Mouse (Mus musculus): ENCODE measurements around the gene Gcc2.
"Not testable (repeated sequence)": the region's sequence is repeated elsewhere in the genome, so short reads cannot be mapped to it uniquely, and the experiment has no call there.

The Gcc2 gene

DNA sequence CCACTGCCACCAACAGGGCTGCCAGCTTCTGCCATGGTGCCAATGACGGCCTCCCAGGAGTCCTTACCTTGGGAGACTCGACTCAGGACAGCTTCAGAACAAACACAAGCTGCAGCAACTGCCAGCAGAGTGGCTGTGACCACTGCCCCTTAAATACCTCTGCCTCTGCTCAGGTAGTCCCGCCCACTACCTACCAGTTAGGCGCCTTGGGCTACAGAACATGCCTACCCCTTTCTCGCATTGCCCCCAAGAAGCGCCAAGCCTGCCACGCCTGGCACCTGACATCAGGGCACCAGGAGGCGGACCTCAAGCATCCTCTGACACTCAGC is 22.7 kb upstream of the Gcc2 start, which contains the start of gene Duxf3:
Gene Duxf3, minus strand, starts transcription at position 35 of the 329 bp plus-strand sequence.
- DNase-seq = not testable (repeated sequence)

DNA sequence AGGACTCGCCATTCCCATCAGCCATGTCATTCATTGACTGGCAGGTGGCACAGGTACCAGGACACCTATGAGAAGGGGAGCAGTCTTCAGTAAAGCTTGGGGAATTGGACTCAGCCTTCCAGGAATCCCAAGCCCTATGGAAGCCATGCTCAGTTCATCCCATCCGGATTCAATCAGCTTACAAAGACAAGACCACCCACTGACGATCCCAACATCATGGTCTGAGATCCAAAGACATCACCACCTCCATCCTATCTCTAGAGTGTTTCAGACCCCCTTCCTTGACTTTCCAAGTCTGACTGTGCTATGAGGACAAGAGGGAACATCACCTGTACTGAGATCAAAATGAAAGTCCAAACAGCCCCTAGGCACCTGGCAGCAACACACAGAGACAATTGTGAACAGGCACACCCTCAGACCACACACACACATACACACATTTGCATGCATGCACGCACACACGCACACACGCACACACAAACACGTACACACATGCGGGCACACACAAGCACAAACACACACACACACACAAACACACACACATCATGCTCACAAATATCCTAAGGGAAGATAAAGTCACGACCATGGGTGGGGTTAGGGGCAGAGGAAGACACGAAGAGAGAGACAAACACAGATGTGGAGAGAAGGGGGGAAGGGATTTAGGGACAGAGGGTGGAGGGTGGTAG is 22.1 kb upstream of the Gcc2 start:
- not testable (repeated sequence) for DNase-seq

DNA sequence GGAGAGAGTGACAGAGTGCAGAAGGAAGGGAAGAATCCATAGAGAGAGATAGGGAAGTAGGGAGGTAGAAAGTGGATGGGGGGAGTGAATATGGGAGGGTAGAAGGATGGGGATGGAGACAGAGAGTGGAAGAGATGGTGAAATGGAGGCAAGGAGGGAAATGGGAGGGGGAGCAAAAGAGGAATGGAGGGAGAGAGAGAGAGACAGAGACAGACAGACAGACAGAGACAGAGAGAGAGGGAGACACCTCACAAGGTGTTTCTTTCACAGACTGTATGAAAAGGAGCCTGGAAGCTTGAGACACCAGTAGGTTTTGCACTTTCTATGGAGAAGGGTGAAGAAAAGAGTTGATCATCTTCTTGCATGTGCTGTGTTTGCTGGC is 21.6 kb upstream of the Gcc2 start:
- not testable (repeated sequence) for DNase-seq

DNA sequence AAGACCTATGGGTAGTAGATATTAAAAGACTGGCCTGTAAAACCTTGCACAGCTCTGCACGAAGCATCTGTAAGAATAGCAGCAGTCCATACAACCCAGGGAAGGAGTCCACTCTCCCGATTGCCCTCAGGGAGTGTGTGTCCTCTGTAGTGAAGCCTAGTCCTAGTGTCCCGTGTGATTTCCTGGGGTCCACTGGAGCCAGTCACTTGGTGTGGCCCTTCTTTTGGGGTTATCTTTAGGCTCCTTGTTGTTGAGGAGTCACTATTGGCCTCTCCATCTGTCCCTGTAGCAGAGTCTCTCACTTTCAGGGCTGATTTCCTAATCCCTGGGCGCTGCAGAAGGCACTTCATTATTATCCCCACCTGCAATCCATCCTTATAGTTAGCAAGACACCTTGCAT is 20.3 kb upstream of the Gcc2 start:
- not testable (repeated sequence) for DNase-seq

DNA sequence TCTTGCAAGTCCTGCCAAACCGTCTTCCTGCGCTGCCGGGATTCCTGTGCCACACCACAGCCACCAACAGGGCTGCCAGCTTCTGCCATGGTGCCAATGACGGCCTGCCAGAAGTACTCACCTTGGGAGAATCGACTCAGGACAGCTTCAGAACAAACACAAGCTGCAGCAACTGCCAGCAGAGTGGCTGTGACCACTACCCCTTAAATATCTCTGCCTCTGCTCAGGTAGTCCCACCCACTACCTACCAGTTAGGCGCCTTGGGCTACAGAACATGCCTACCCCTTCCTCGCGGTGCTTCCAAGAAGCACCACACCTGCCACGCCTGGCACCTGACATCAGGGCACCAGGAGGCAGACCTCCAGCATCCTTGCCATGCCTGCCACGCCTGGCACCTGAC is 18.7 kb upstream of the Gcc2 start, which contains the start of gene Gm4981:
Gene Gm4981, minus strand, starts transcription at position 89 of the 400 bp plus-strand sequence.
- no peak for DNase-seq

DNA sequence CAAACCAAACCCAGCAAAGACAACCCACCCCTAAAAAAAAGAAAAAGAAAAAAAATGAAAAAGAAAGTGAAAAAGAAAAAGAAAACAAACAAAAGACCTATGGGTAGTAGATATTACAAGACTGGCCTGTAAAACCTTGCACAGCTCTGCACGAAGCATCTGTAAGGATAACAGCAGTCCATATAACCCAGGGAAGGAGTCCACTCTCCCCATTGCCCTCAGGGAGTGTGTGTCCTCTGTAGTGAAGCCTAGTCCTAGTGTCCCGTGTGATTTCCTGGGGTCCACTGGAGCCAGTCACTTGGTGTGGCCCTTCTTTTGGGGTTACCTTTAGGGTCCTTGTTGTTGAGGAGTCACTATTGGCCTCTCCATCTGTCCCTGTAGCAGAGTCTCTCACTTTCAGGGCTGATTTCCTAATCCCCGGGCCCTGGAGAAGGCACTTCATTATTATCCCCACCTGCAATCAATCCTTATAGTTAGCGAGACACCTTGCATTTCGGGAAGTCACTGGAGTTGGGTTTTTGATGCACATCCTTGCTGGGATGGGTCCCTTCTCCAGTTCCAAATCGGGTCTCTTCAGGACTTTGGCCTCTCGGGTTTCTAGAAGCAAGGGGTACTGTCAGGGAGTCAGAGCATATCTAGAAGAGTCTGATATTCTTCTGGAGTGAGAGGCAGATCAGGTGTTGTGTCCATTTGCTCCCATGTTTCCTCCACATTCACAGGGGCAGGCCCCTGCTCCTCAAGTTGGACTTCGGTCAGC is 16.1 kb upstream of the Gcc2 start:
- DNase-seq = peak; percentile 45

DNA sequence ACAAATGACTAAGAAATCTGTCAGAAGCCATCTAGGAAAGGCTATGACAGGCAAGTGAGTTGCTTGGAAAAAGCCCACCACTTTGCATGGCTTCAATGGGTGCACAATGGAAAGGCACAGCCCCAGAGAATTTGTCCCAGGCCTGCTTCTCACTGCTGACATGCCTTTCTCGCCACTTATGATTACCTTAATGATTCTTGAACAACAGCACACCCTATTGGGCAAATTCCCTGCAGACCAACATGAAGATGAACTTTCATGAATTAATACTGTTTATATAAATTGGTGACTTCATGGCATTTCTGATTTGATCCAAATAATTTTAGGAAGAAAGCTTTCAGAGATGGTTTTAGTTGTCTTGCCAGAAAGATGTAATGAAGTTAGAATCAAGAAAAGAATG is 5.8 kb upstream of the Gcc2 start:
- DNase-seq = no peak

DNA sequence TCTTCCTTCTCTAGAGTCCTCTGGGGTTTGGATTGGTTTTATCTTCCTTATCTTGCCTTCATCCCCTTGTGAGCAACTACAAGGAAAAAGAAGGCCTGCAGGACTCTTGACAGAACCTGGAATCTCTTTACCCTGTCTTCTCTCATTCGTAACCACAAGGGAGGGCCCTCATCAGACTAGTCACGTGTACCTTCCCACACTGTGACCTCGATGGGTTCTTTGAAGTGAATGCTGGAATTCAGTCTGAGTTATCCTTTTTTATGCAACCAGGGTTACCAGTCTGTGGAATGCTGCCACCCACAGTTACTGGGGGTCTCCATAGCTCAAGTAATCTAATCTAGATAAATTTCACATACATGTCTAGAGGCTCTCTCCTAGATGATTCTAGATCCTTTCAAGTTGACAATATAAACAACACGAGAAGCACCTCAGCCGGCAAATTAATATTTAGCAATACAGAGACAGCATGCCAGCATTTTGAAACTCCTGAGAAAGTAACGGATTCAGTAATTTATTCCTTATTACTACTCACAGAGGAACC is 592 bp upstream of the Gcc2 start:
- DNase-seq = peak; percentile 10

DNA sequence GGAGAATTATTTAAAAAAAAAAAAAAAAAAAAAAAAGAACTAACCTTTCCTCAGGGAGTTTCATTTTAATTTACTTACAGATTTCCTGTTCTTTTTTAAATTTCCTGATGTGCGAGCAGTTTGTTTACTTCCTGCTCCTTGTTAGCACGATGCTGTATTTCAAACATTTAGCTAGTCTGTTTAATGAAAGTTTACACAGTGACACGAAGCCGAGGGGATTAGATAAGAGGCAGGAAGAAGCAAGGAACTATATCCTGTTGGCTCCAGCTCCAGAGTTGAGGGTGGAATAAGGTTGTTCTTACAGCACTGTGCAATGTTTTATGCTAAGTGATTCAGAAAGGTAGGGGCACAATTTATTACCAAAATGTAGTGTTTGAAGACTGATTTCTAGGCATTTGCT is 657 bp downstream of the Gcc2 start:
- DNase-seq = no peak

DNA sequence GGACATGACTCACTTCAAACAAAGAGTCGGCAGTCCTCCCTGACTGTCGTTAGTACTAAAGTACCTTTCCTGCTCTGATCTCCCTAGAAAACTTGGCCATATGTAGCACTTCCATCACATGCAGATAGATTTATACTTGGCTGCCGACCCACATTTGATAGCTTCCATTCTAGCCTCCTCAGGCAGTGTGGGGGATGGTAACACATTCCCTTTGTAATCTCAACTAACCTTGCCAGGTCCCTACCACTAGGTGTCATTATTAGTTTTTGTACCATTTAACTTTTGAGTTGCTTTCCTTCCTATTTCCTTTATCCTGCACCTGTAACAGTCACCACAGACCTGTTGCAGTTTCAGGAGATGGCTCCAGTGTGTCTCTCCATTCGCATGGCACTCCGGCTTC is 3.2 kb downstream of the Gcc2 start:
- DNase-seq = no peak

DNA sequence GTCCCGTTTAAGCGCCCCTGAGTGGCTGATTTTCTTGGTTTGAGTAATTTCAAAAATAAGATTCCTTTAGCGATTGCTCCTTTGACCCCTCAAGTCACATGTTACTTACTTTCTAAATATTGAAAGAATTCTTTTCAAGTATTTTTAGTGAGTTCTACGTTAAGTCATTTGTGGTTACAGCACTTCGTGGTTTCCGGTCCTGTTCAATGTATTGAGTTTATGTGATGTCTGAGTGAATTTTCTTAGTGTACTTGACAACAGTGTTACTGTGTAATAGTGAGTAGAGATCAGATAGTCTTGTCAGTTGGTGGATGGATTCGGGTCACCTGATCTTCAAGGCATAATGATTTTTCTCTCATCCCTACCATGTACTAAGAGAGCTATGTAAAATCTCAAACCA is 26.9 kb downstream of the Gcc2 start:
- DNase-seq = no peak

DNA sequence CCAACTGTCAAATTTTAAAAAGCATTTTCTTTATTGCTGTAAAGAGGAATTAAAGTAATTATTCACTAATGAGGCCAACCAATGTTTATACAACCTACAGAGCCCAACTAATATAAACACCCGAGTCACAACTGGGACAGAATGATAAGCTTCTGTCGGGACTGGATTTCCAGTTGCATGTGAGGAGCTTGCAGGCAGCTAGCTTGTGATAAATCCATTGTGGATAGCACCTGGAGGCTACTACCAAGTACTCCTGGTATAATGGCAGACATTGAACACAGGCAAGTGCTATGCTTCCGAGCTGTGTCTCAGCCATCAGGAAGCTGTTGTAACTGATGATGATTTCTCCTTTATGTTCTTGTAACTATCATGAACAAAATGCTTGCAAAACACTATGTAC is 35.4 kb downstream of the Gcc2 start:
- no peak for DNase-seq

DNA sequence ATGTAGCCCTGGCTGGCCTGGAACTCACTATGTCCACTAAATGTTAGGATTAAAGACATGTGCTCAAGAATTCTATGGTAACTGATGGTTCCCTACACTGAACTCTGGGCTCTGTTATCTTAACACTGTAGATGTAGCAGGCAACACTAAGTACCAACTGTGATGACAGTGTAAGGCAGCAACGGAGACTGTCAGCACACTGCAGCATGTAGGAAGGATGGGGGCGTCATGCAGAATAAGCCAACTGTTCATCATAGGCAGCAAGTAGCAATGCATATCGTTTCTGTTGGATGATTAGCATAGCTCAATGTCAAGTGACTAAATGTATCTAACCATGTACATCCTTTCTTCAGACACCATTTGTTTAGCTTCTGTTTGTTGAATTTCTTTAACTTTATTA is 38.9 kb downstream of the Gcc2 start:
- DNase-seq = no peak

DNA sequence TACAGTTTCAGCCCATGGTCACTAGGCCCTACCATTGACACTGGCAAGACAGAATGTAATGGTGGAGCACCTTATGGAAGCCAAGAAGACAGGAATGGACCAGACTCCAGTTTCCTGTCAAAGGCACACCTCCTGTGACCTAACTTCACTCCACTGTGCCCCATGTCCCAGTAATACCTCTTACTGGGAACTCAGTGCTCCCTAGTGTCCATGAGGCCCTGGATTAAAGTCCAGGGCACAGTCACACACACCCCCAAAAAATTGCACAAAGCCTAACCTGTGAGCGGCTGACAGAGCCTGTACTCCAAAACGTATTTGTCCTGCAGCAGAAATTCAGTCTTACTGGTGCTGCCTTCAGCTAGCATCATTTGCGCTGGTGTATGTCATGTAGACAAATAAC is 40.3 kb downstream of the Gcc2 start:
- no peak for DNase-seq

DNA sequence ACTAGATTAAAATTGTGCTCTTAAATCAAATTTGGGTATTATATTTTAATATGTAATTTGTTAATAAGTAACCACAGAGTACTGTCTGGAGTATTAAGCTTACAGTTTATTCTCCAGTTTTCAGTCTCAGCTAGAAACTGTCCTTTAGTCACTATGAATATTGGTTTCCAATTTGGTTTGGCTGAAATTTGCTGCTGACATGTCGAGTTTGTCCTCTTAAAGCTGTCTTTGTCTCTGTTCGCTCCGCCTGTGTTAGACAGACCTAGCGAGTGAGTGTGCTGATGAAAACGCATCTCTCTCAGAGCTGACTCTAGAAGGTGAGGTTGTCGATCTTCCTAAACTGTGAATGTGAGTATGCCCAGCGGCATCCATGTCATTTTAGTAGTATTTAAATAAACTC is 49.7 kb downstream of the Gcc2 start:
- DNase-seq = no peak

DNA sequence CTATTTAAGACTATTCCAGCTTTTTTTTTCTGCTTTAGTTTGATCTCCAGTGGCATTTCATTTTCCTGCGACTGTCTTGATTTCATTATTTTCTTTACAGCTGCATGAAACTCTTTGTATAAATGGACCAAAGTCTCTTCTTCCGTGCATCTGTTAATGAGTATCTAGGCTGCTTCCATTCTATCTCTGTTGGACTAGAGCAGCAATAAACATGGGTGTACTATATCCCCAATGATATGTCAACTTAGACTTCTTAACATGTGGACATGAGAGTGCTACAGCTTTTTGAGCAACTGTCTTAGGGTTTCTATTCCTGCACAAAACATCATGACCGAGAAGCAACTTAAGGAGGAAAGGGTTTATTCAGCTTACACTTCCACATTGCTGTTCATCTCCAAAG is 51.6 kb downstream of the Gcc2 start:
- DNase-seq = no peak

DNA sequence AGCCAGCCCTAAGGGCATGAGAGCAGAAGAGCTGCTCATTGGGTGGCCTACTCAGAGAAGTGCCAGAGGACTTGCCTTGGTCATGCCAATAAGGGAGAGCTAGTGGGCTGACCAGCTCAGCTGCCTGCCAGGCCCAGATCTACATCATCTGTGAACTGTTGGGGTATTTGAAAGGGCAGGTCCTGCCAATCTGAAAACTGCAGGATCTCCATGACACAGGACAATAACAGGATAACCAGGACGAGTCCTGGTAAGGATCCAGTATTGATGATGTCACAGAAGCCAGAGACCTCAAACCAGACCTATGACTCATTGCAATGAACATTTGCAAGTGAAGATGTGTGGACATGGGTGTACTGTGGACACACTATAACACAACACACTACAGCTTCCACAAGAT is 55.5 kb downstream of the Gcc2 start:
- DNase-seq = no peak

DNA sequence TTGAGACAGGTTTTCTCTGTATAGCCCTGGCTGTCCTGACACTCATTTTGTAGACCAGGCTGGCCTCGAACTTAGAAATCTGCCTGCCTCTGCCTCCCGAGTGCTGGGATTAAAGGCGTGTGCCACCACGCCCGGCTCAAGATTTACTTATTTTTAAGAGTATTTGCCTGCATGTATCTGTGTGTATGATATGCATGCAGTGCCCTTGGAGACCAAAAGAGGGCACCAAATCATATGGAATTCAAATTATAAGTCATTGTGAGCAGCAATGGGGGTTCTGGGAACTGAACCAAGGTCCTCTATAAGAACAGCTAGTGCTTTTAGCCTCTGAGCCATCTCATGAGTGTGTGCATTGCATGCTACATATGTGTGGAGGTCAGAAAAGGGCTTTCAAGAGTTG is 57.6 kb downstream of the Gcc2 start:
- DNase-seq = no peak

DNA sequence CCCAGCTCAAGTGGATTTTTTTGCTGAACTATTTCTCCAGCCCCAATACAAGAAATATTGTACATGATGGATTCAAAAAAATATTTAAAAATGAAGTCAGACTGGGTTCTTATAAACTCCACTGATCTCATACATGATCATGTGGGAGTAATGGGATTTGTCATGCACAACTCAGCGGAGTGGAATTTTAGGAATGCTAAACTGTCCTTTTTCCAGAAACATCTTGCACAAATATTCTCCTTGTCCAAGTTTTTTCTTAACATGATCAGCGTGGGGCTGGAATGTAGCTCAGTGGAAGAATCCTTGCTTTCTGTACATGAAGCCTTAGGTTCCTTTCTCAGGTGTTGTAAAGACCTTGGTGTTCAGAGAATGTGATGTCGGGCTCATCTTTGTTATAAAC is 65.6 kb downstream of the Gcc2 start:
- no peak for DNase-seq

DNA sequence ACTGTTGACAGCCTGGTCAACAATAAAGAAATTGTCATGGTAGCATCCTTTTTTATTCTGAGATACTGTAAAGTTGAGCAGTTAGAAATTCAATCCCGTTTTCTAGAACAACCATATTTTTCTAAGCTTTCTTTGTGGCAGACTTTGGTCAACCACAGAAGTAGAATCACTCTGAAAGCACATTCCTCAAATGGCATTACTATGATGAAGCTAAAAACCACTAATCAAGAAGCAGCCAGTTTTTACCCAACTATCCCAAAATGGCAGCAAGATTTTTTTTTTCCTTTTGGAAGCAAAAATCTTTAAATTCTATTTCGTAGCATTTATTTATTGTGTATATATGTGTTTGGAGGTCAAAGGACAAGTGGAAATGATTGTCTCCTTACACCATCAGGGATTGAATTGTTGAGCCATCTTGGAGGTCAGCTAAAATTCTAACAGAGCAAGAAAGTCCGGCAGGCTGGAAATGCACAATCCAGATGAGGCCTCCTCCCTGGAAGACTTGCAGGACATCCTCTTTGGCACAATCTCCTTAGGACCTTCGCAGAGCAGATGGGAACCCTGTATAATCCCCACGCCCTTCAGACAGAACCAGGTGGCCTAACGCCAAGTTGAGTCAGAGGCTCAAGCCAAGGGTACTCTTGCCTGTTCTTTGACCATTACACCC is 67.2 kb downstream of the Gcc2 start:
- DNase-seq = no peak

DNA sequence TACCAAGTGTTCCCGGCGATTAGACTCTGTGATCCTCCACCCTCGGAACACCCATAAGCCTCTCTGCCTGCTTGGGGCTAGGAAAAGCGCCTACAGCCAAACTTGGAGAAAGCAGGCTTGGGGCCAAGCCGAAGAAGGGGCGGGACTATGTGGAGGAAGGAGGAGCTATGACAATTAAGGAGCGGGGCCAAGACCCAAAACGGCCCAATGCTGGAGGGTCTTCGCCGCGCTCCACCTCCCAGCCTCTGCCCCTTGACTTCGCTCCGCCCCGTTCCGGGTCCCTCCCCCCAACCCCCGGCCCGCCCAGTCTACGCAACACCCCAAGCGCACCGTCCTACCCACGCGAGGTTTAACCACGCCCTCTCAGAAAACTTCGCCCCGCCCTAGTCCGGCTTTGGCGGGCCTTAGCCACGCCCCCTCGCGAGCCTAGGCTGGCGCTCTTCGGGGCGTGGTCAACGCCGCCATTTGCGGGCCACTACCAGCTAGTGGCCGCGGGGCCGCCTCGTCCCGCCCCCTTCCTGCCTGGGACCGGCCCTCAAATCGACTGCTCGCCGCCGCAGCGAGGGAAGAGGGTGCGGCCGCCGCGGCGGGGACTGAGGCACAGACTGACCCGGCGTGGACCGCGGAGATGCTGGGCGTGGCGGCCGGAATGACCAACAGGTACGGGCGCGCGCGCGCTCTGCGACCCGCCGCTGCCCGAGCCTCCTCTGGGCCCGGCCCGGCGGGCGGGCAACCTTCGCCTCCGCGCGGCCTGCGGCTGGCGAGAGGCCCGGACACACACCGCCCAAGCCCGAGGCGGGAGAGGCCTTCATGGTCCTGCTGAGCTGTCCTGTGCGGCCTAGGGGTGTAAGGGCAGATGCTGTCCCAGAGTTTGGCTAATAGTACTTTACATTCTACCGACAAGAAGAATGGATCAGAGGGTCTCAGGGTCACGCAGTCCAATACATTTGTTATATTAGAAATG is 68.0 kb downstream of the Gcc2 start, which contains the start of gene Lims1:
Gene Lims1, plus strand, starts transcription at position 439 of the 964 bp plus-strand sequence.
- peak; percentile 97 for DNase-seq

DNA sequence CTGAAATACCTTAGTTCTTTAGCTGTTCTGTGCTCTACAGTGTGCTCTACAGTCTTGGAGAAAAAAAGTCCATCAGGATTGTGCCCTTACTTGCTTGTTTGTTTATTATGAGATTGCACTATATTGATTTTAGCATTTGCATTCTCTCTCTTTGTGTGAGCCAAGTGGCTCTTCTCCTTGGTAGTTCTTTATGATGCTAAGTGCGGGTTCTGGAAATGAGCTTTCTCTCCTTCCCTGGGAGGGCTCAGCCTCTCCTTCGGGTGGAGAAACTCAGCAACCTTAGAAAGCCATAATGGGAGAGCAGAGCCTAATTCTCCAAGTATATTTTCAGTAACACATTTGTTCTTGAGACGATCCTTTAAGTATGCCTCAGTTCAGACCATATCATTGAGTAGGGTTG is 71.0 kb downstream of the Gcc2 start:
- no peak for DNase-seq

DNA sequence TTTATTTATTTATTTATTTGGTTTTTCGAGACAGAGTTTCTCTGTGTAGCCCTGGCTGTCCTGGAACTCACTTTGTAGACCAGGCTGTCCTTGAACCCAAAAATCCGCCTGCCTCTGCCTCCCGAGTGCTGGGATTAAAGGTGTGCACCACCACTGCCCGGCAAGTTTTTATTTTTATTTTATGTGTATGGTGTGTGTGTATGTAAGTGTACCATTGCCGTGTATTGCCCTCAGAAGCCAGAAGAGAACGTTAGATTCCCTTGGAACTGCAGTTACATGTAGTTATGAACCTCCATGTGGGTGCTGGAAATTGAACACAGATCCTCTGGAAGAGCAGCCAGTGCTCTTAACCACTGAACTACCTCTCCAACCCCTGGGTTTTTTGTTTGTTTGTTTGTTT is 72.5 kb downstream of the Gcc2 start:
- not testable (repeated sequence) for DNase-seq

Data from cerebellum, adult 8-10 months (tissue).